Comparison of ENCODE assay signal across 28 mouse cellular contexts in the genomic region with DNA sequence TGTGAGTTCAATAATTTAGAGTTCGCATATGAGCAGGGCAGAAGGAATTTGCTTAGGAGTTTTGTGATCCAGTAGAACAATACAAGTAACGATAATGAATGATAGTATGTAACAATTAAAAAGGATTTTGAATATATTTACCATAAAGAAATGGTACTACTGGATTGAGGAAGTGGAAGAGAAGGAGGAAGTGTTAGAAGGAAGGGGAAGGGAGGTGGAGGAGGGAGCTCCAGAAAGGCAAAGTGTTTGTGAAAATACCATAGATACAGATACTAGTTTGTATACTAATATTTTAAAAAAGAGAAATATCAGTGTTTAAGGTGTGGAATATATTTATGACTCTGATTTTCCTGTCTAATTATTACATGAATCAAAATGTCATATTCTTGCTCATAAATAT.
DNase-seq lines count a peak whose midpoint lies in the region; ATAC-seq and TF ChIP-seq lines count a peak whose summit lies in the region.
"Had no signal": no experiment of that assay in that cellular context is flagged by ENCODE, and none has a peak within 500 bp of the region (broad histone marks: within the 10 kb centered on the region; RNA-seq: fewer than 3 reads in every experiment).

No protein-coding gene starts in this region.

- H3K36me3 ChIP-seq in liver, adult 2 months (ENCODE audit: control insufficient read depth, insufficient read depth, low read length) = no peaks in the 10 kb centered on the region
- no peaks in the 10 kb centered on the region for H3K36me3 ChIP-seq in liver, postnatal 0 days (replicated peaks; ENCODE audit: insufficient read depth, low read length)
- no peaks in the 10 kb centered on the region for H3K36me3 ChIP-seq in midbrain, embryonic 15.5 days (replicated peaks)
- H3K36me3 ChIP-seq in forebrain, embryonic 14.5 days (ENCODE audit: control insufficient read depth, insufficient read depth, low read length) = no peaks in the 10 kb centered on the region
- H3K36me3 ChIP-seq: forebrain, embryonic 10.5 days; G1E; heart, embryonic 12.5 days; heart, embryonic 15.5 days had no signal

- H3K79me2 ChIP-seq in liver, adult 2 months (ENCODE audit: control insufficient read depth, insufficient read depth, low read length) = no peaks in the 10 kb centered on the region

- no peak overlapping the region for H3K9ac ChIP-seq in liver, adult 2 months (ENCODE audit: low read depth, low read length)
- no peak overlapping the region for H3K9ac ChIP-seq in liver, postnatal 0 days (replicated peaks)
- H3K9ac ChIP-seq in midbrain, embryonic 15.5 days = no peak overlapping the region
- no peak overlapping the region for H3K9ac ChIP-seq in forebrain, embryonic 14.5 days (ENCODE audit: low read length)
- H3K9ac ChIP-seq: forebrain, embryonic 13.5 days; forebrain, postnatal 0 days; heart, embryonic 12.5 days; heart, embryonic 15.5 days; hindbrain, embryonic 14.5 days had no signal

- H3K4me1 ChIP-seq in liver, adult 2 months (ENCODE audit: control insufficient read depth, insufficient read depth, low read length) = no peaks in the 10 kb centered on the region
- no peaks in the 10 kb centered on the region for H3K4me1 ChIP-seq in liver, postnatal 0 days (ENCODE audit: insufficient read depth)
- H3K4me1 ChIP-seq in midbrain, embryonic 15.5 days = peaks cover 9% of the 10 kb centered on the region
- no peaks in the 10 kb centered on the region for H3K4me1 ChIP-seq in forebrain, embryonic 14.5 days (ENCODE audit: control insufficient read depth, insufficient read depth, low read length)
- H3K4me1 ChIP-seq: heart, embryonic 12.5 days had no signal

- H3K4me3 ChIP-seq in liver, adult 2 months (ENCODE audit: insufficient read depth, low read depth, low read length) = no peak overlapping the region
- H3K4me3 ChIP-seq in liver, postnatal 0 days (ENCODE audit: low read depth, low read length) = no peak overlapping the region
- H3K4me3 ChIP-seq in midbrain, embryonic 15.5 days = no peak overlapping the region
- H3K4me3 ChIP-seq in forebrain, embryonic 14.5 days (ENCODE audit: low read depth, low read length) = no peak overlapping the region
- H3K4me3 ChIP-seq: forebrain, embryonic 10.5 days; forebrain, embryonic 13.5 days; gastrocnemius, adult 2 months; heart, embryonic 12.5 days; heart, embryonic 15.5 days had no signal

- H3K4me2 ChIP-seq in liver, postnatal 0 days (ENCODE audit: low read depth, low read length) = no peak overlapping the region
- no peak overlapping the region for H3K4me2 ChIP-seq in midbrain, embryonic 15.5 days
- no peak overlapping the region for H3K4me2 ChIP-seq in forebrain, embryonic 14.5 days (ENCODE audit: low read length)
- H3K4me2 ChIP-seq: forebrain, embryonic 13.5 days; heart, embryonic 12.5 days; heart, embryonic 15.5 days; hindbrain, embryonic 14.5 days had no signal

- WGBS in liver, adult 2 months = 82% methylated on average over 2 of the region's 2 CpGs
- 77% methylated on average over 2 of the region's 2 CpGs for WGBS in liver, postnatal 0 days (ENCODE audit: insufficient replicate concordance)
- WGBS in midbrain, embryonic 15.5 days = 92% methylated on average over 2 of the region's 2 CpGs
- WGBS in forebrain, embryonic 14.5 days = 88% methylated on average over 2 of the region's 2 CpGs

- TF ChIP-seq POLR2A in liver, adult 2 months (IDR thresholded peaks at IDR 0.05; ENCODE audit: extremely low read depth, insufficient read depth, low read length) = no peak

- H3K27ac ChIP-seq in liver, adult 2 months (replicated peaks; ENCODE audit: insufficient read depth, low read depth, low read length) = no peak overlapping the region
- H3K27ac ChIP-seq in liver, postnatal 0 days (ENCODE audit: low read depth) = no peak overlapping the region
- H3K27ac ChIP-seq in midbrain, embryonic 15.5 days = no peak overlapping the region
- no peak overlapping the region for H3K27ac ChIP-seq in forebrain, embryonic 14.5 days (ENCODE audit: low read depth, low read length)
- H3K27ac ChIP-seq: forebrain, embryonic 10.5 days; forebrain, embryonic 13.5 days; gastrocnemius, adult 2 months; heart, embryonic 15.5 days; hindbrain, embryonic 14.5 days; hindbrain, postnatal 0 days had no signal

- H3K27me3 ChIP-seq in liver, adult 2 months (ENCODE audit: control insufficient read depth, insufficient read depth, low read length) = no peaks in the 10 kb centered on the region
- no peaks in the 10 kb centered on the region for H3K27me3 ChIP-seq in liver, postnatal 0 days (ENCODE audit: insufficient read depth, low read length)
- H3K27me3 ChIP-seq in midbrain, embryonic 15.5 days (replicated peaks) = no peaks in the 10 kb centered on the region
- H3K27me3 ChIP-seq in forebrain, embryonic 14.5 days (replicated peaks; ENCODE audit: control insufficient read depth, insufficient read depth, low read length) = no peaks in the 10 kb centered on the region
- H3K27me3 ChIP-seq: CH12.LX; forebrain, embryonic 13.5 days; heart, embryonic 12.5 days; heart, embryonic 15.5 days had no signal

- no peak for TF ChIP-seq CTCF in liver, adult 2 months (IDR thresholded peaks at IDR 0.05; ENCODE audit: low read depth, low read length)
- no peak for TF ChIP-seq CTCF in liver, postnatal 0 days (IDR thresholded peaks at IDR 0.05; ENCODE audit: low read depth)

- ATAC-seq in liver, postnatal 0 days = no peak
- ATAC-seq in granulocyte monocyte progenitor cell, adult 5-6 weeks (replicated peaks; ENCODE audit: poor library complexity, severe bottlenecking) = peak; percentile 80
- no peak for ATAC-seq in midbrain, embryonic 15.5 days (replicated peaks)
- no peak for ATAC-seq in forebrain, embryonic 14.5 days
- ATAC-seq: forebrain, embryonic 13.5 days; forebrain, postnatal 0 days; hindbrain, postnatal 0 days; inflammation-experienced regulatory T-cells, adult 6 months had no signal

- DNase-seq in liver, adult 2 months (ENCODE audit: extremely low read depth, low read depth, low spot score) = peak; percentile 9
- no peak for DNase-seq in liver, postnatal 0 days
- DNase-seq in A20 (ENCODE audit: low read depth, low spot score) = peak; percentile 8
- no peak for DNase-seq in forebrain, embryonic 14.5 days (ENCODE audit: low spot score)
- DNase-seq: adrenal gland, adult 2 months; adrenal gland, postnatal 14 days; B cell, adult 2 months; cerebellum, adult 11 months; cerebellum, adult 2 months; cerebellum, postnatal 10 days; cerebellum, postnatal 36 days; forebrain, postnatal 0 days; gastrocnemius, adult 2 months; gastrocnemius, postnatal 14 days; heart, adult 18-20 months; heart, postnatal 10 days; heart, postnatal 36 days had no signal

- no peak for TF ChIP-seq EP300 in liver, postnatal 0 days (IDR thresholded peaks at IDR 0.05; ENCODE audit: low read depth)

- H3K9me3 ChIP-seq in liver, postnatal 0 days (ENCODE audit: low read length) = no peaks in the 10 kb centered on the region
- H3K9me3 ChIP-seq in midbrain, embryonic 15.5 days = no peaks in the 10 kb centered on the region
- no peaks in the 10 kb centered on the region for H3K9me3 ChIP-seq in forebrain, embryonic 14.5 days (replicated peaks; ENCODE audit: control insufficient read depth, low read length)
- H3K9me3 ChIP-seq: forebrain, embryonic 10.5 days; forebrain, embryonic 13.5 days; G1E; heart, embryonic 12.5 days; heart, embryonic 15.5 days had no signal

Comparison
In these comparisons a context has a peak if more than half of its experiments do, and no peak if none do; other contexts are left out.
1. DNase-seq: peak in liver, adult 2 months (single experiment) and A20 (single experiment); none in liver, postnatal 0 days (single experiment) and forebrain, embryonic 14.5 days (single experiment).